Mouse (Mus musculus) intestine, embryonic 15.5 days (tissue): ENCODE measurements around the gene Gpc5. TPM values are rescaled to one million over a fixed set of nuclear protein-coding genes. Genes with fewer than 3 reads are reported as not detected.

Source experiments
- ATAC-seq: fragments of 200-750 bp; cut with Nextera tagmentation; 2 replicates; pipeline ENCODE4 v1.8.0; 2017; ENCODE audit warnings: moderate TSS enrichment, moderate library complexity
- H3K27ac ChIP-seq: fragments of 300-500 bp; sonication (generic); 2 replicates; pipeline ENCODE4 v1.5.1; 2015; ENCODE audit warnings: mild to moderate bottlenecking, inconsistent platforms
- H3K27me3 ChIP-seq: fragments of 300-500 bp; sonication (generic); replicated peaks from 2 replicates; pipeline ENCODE4 v1.6.1; 2015; ENCODE audit warnings: inconsistent platforms
- H3K36me3 ChIP-seq: fragments of 300-500 bp; sonication (generic); 2 replicates; pipeline ENCODE4 v1.6.1; 2015; ENCODE audit warnings: inconsistent platforms
- H3K4me1 ChIP-seq: fragments of 300-500 bp; sonication (generic); replicated peaks from 2 replicates; pipeline ENCODE4 v1.6.1; 2015; ENCODE audit warnings: inconsistent platforms
- H3K4me2 ChIP-seq: fragments of 300-500 bp; sonication (generic); replicated peaks from 2 replicates; pipeline ENCODE4 v1.6.1; 2015; ENCODE audit warnings: mild to moderate bottlenecking, inconsistent platforms
- H3K4me3 ChIP-seq: fragments of 300-500 bp; sonication (generic); replicated peaks from 2 replicates; pipeline ENCODE4 v1.5.1; 2015; ENCODE audit warnings: inconsistent platforms
- H3K9ac ChIP-seq: fragments of 300-500 bp; sonication (generic); 2 replicates; pipeline ENCODE4 v1.6.1; 2015; ENCODE audit warnings: inconsistent platforms
- H3K9me3 ChIP-seq: fragments of 300-500 bp; sonication (generic); 2 replicates; pipeline ENCODE4 v1.6.1; 2016; ENCODE audit warnings: inconsistent platforms
- WGBS: fragments of 180-500 bp; shearing (Covaris S2); methylation state at CpG from one replicate; pipeline ENCODE4 v1.1.7; 2015; 5-methylcytosine and 5-hydroxymethylcytosine counted together
- polyA plus RNA-seq: library from polyadenylated mRNA; unstranded; fragments of >200 nt; fragmentation: Nextera tagmentation; extraction: Ambion mirVana; gene quantifications from 2 replicates; pipeline ENCODE4 v1.2.1, GENCODE M21; 2015

The Gpc5 gene
- polyA plus RNA-seq, 1 experiment from 2014 or later, result 0.15 TPM

DNA sequence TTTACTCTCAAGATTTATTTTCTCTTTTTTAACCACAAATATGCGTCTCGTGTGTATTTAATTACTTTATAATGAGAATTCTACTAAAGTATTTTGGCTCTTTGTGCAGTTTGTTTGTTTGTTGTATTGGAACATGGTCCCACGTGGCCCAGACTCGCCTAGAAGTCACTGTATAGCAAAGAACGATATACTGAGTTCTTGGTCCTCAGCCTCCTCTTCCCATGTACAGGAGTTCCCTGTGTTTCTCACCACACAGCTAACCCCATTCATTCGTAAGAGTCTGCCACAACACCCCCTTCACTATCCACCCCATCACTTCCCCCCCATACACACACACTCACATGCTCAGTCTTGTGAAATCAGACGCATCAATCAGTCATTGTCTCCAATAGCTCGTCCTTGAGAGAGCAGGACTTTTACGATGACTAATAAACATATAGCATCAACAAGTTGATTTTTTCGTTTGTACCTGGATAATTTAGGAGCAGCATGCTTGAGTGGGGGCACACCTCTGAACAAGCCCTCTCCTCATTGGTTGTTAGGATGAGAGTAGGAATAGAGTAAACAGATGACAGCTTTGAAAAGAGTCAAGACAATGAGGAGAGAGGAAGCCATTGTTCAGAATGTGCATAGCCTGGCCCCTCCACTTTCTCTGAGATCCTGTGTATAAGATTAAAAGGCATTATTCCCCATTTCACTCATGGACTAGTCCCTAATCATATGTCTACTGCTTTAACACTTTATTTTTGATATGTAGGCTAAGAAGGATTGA lies 740.0 kb downstream of the Gpc5 start:
- no peaks in the 10 kb centered on the region for H3K4me1 ChIP-seq
- H3K4me2 ChIP-seq, result no peak overlapping the region
- no peak overlapping the region for H3K4me3 ChIP-seq
- no peaks in the 10 kb centered on the region for H3K9me3 ChIP-seq
- no peaks in the 10 kb centered on the region for H3K36me3 ChIP-seq
- ATAC-seq, result no peak; the same call in 1 of the 2 replicates
- no peak overlapping the region for H3K9ac ChIP-seq
- 68% methylated on average over 10 of the region's 10 CpGs for WGBS
- no peak overlapping the region for H3K27ac ChIP-seq
- H3K27me3 ChIP-seq, result no peaks in the 10 kb centered on the region

DNA sequence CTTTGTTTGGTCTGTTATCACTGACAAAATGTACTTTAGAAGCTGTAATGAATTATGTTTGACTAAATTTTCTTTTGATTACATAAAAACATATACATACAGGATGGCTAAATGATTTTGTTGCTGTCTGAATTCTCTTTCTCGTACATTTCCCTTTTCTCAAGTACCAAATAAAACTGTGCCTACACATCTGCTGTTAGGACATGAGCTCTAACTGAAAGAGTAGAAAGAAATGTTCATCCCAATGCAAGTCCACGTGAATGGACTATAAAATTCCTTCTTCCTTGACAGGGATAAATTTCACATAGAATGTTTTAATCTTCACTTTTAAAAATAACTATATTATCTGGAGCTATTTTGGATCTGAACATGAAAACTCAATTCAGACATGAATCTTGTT lies 751.8 kb downstream of the Gpc5 start:
- Histone ChIP-seq H3K36me3 (no peaks in the 10 kb centered on the region), H3K9ac (no peak overlapping the region), H3K9me3 (no peaks in the 10 kb centered on the region), H3K4me1 (no peaks in the 10 kb centered on the region), H3K27me3 (no peaks in the 10 kb centered on the region), H3K27ac (no peak overlapping the region), H3K4me2 (no peak overlapping the region), H3K4me3 (no peak overlapping the region)
- ATAC-seq, result no peak
- WGBS, result 53% methylated on average over 2 of the region's 2 CpGs

DNA sequence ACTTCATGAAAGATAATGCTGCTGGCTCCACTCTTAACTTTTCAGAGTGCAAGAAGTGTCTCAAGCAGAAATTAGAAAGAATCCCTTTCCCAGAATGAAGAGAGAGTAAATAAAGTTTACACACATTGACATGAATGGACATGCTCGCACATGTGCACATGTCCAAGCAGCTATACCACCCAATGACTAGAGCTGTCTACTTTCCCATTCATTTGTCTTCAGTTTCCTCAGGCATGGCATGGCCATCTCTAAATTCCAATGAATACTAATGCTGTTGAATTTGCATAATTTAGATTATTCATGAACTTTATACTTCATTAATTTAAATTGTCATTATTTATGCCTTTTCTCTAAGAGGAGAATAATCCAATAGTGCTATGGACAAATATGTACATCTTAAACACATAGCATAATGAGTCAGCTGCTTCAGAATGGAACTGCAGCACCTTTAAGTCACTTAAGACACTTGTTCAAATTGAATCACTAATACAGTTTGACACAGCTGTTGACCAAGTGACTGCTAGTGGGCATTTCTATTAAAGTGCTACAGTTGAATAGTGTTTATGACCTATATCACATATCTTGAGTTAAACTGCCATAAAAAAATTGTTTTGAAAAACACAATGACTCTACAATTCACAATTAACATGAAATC lies 752.9 kb downstream of the Gpc5 start:
- no peaks in the 10 kb centered on the region for H3K27me3 ChIP-seq
- 87% methylated on average over 1 of the region's 1 CpGs for WGBS
- no peak overlapping the region for H3K4me2 ChIP-seq
- H3K4me1 ChIP-seq, result no peaks in the 10 kb centered on the region
- no peak overlapping the region for H3K27ac ChIP-seq
- H3K4me3 ChIP-seq, result no peak overlapping the region
- H3K9ac ChIP-seq, result no peak overlapping the region
- ATAC-seq, result no peak
- no peaks in the 10 kb centered on the region for H3K36me3 ChIP-seq
- no peaks in the 10 kb centered on the region for H3K9me3 ChIP-seq

DNA sequence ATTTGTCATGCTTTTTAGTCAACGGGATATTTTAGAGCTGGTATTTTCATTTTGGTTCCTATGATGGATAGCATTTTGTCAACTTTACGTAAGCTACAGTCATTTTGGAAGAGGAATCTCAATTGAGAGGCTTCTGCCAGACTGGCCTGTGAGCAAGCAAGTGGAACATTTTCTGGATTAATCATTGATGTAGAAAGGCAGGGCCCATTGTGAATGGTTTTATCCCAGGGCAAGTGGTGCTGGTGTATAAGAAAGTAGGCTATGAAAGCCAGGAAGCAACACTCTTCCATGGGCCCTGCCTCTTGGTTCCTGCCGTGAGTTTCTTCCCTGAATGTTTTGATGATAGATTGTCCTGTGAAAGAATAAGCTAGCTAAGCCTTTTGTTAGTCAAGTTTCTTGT lies 777.1 kb downstream of the Gpc5 start:
- H3K27ac ChIP-seq, result no peak overlapping the region
- 73% methylated on average over 3 of the region's 3 CpGs for WGBS

DNA sequence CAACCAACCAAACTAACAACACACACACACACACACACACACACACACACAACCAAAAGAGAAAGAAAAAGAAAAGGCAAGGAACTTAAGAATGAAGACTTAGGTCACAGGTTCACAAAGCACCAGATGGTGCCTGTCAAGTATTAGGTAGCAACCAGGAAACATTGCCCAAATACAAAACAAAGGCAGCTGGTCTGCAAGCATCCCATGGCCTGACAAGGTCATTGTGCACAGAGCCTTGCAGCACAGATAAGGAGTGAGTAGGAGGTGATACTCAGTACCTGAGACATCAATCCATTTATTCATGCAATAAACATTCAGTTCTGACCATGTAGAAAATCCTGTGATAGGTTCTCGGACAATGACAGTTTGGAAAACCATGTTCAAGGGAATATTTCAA lies 884.0 kb downstream of the Gpc5 start:
- H3K4me3 ChIP-seq, result no peak overlapping the region
- H3K27me3 ChIP-seq, result no peaks in the 10 kb centered on the region
- H3K27ac ChIP-seq, result no peak overlapping the region
- no peaks in the 10 kb centered on the region for H3K9me3 ChIP-seq
- no peaks in the 10 kb centered on the region for H3K36me3 ChIP-seq
- ATAC-seq, result no peak
- no peaks in the 10 kb centered on the region for H3K4me1 ChIP-seq
- no peak overlapping the region for H3K9ac ChIP-seq
- 82% methylated on average over 1 of the region's 1 CpGs for WGBS
- H3K4me2 ChIP-seq, result no peak overlapping the region

More for the DNA sequence above, 777.1 kb downstream of the Gpc5 start:
- Histone ChIP-seq H3K4me1 (no peaks in the 10 kb centered on the region), H3K9ac (no peak overlapping the region), H3K27me3 (no peaks in the 10 kb centered on the region), H3K4me2 (no peak overlapping the region), H3K9me3 (no peaks in the 10 kb centered on the region), H3K36me3 (no peaks in the 10 kb centered on the region), H3K4me3 (no peak overlapping the region)
- no peak for ATAC-seq

DNA sequence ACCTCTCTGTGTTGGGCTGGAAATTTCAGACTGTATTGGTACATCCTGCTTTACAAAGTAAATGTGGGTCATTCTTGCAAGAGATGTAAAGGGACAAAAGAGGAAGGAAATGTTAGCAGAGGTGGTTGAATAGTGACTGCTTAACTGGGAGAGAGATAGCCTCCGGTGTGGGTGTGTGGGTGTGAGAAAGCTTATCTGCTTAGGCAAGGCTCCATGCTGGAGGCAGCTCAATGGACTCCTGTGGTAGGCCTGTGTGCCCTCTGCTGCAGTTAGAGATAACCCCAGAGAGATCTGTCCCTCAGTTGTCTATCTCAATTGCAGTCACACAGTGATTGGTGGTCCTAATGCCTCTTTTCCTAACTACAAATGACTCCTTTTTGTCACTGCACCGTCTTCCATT lies 887.2 kb downstream of the Gpc5 start:
- H3K9me3 ChIP-seq, result no peaks in the 10 kb centered on the region
- H3K4me1 ChIP-seq, result no peaks in the 10 kb centered on the region
- ATAC-seq, result no peak
- no peaks in the 10 kb centered on the region for H3K27me3 ChIP-seq
- WGBS, result 64% methylated on average over 2 of the region's 2 CpGs
- H3K27ac ChIP-seq, result no peak overlapping the region
- H3K9ac ChIP-seq, result no peak overlapping the region
- H3K4me3 ChIP-seq, result no peak overlapping the region
- H3K36me3 ChIP-seq, result no peaks in the 10 kb centered on the region
- no peak overlapping the region for H3K4me2 ChIP-seq

DNA sequence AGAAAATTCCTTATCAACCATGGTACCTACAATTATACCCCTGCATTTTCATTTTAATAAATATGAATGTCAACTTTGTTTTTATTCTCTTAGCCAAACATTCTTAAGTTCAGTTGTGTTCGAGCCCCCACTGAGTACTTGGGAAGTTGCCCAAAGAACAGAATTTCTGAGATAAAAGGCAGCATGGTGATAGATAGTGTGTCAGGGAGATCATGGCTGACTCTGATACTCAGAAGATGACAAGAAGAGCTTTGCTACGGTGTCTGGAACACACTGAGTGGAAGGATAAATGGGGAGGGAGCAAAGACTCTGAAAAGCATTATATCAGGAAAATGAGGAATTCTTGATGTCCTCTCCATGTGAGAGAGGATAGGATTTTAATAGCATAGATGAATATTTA lies 898.7 kb downstream of the Gpc5 start:
- H3K27ac ChIP-seq, result no peak overlapping the region
- H3K4me2 ChIP-seq, result no peak overlapping the region
- H3K27me3 ChIP-seq, result no peaks in the 10 kb centered on the region
- no peaks in the 10 kb centered on the region for H3K9me3 ChIP-seq
- no peaks in the 10 kb centered on the region for H3K36me3 ChIP-seq
- no peak overlapping the region for H3K4me3 ChIP-seq
- H3K4me1 ChIP-seq, result no peaks in the 10 kb centered on the region
- no peak for ATAC-seq
- no peak overlapping the region for H3K9ac ChIP-seq
- 54% methylated on average over 2 of the region's 2 CpGs for WGBS

DNA sequence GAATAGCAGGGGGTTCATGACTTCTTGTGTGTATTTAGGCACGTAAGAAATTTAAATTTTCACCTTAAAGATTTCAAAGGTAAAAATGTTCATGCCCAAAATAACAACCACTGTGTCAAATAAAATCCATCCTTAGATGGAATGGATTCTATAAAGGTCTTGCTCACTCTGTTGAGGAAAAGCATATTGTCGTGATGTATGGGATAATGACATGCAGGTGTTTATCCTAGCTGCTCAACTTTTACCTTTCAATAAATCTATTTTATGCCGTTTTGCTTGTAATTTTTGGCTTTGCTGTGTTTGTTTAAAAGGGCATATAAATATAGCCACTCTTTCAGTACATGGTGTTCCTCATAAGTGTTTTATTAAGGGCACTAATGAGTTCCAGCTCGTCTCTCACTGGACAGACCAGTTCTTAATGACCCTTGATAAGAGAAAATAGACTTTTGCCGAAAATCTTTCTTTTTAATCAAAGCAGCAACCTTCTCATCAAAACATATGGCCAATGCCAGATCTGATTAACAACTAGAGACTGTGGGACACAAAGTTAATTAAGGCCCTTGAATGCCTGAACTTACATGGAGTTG lies 901.6 kb downstream of the Gpc5 start:
- ATAC-seq, result no peak
- Histone ChIP-seq H3K36me3 (no peaks in the 10 kb centered on the region), H3K9me3 (no peaks in the 10 kb centered on the region), H3K27me3 (no peaks in the 10 kb centered on the region), H3K9ac (no peak overlapping the region), H3K4me1 (no peaks in the 10 kb centered on the region), H3K4me3 (no peak overlapping the region), H3K27ac (no peak overlapping the region), H3K4me2 (no peak overlapping the region)
- 46% methylated on average over 5 of the region's 5 CpGs for WGBS

DNA sequence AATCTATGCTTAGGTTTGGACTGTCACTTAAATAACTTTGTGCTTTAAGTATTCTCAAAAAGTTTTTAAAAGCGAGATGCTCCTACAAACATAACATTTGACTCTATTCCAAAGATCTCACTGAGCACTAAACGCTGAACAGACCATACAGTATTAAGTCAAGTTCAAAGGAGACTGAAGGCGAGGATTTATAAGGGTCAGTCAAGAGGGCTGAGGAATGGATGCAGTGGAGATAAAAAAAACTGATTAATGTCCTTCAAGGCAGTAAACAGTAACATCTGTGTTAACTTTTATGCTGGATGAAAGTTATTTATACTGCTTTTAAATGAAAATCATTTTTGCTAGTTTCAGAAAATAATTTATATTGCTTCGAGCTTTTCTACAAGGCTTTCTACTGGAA lies 906.9 kb downstream of the Gpc5 start:
- Histone ChIP-seq H3K27me3 (no peaks in the 10 kb centered on the region), H3K4me1 (no peaks in the 10 kb centered on the region), H3K4me2 (no peak overlapping the region), H3K4me3 (no peak overlapping the region), H3K9me3 (no peaks in the 10 kb centered on the region), H3K9ac (no peak overlapping the region), H3K36me3 (no peaks in the 10 kb centered on the region), H3K27ac (no peak overlapping the region)
- ATAC-seq, result no peak
- whole genome bisulfite sequencing, result 40% methylated on average over 4 of the region's 4 CpGs

DNA sequence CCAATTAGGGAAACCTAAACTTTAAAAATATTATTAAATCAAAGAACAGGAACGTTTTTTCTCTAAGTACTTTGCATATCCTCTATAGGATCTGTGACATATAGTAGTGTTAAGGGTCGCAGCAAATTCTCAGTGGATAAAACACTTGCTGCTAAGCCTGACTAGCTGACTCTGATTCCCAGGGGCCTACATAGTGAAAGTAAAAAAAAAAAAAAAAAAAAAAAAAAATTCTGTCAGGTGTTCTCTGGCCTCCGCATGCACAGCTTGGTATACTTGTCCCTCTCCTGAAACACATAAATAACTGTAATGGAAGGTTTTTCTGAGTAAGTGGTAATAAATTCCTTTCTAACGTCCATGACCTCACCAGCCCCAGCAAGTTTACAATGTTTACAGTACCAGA lies 995.0 kb downstream of the Gpc5 start:
- no peak overlapping the region for H3K9ac ChIP-seq
- H3K27me3 ChIP-seq, result no peaks in the 10 kb centered on the region
- no peaks in the 10 kb centered on the region for H3K4me1 ChIP-seq
- 60% methylated on average over 4 of the region's 4 CpGs for WGBS
- no peak overlapping the region for H3K27ac ChIP-seq
- no peaks in the 10 kb centered on the region for H3K9me3 ChIP-seq
- no peak overlapping the region for H3K4me2 ChIP-seq
- H3K4me3 ChIP-seq, result no peak overlapping the region
- H3K36me3 ChIP-seq, result no peaks in the 10 kb centered on the region
- ATAC-seq, result no peak

DNA sequence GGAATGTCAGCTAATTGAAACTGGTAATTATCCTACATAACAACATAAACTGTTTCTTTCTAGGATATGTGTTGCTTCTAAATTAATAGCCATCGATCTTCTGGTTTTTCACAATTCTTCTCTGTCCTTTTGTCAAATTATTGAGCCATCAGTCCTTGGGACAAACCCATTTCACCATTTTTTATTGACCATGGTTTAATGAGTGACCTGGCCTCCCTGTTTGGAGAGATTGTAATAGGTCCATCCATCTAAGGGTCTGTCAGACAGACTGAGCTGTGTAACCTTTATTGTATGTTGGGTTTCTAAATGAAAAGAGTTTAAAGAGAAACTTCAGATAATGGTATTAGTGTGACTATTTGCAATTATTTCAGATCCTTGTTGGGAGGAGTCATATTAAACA lies 1035.9 kb downstream of the Gpc5 start:
- Histone ChIP-seq H3K27me3 (no peaks in the 10 kb centered on the region), H3K27ac (no peak overlapping the region), H3K36me3 (no peaks in the 10 kb centered on the region), H3K4me2 (no peak overlapping the region), H3K9ac (no peak overlapping the region), H3K4me3 (no peak overlapping the region), H3K9me3 (no peaks in the 10 kb centered on the region), H3K4me1 (no peaks in the 10 kb centered on the region)
- no peak for ATAC-seq
- WGBS, result 71% methylated on average over 1 of the region's 1 CpGs

DNA sequence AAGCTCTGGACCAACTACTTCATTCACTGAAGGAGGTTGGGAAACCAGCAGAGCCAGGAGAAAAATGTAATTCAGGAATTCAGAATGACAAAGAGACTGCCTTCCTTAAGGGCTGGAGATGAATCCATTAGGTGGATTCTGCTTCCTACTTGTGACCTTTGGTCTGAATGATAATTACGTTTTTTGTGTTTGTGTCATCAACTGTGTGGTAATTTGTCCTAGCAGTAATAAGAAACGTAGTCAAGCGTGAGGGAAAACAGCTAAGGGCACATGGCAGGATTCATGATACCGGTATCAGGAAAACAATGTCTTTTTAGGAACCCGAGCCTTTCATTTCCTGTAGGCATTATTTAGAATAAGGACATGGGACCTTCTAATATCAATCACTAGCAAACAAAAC lies 1045.3 kb downstream of the Gpc5 start:
- Histone ChIP-seq H3K27ac (no peak overlapping the region), H3K4me1 (no peaks in the 10 kb centered on the region), H3K36me3 (no peaks in the 10 kb centered on the region), H3K4me3 (no peak overlapping the region), H3K27me3 (no peaks in the 10 kb centered on the region), H3K9ac (no peak overlapping the region), H3K4me2 (no peak overlapping the region), H3K9me3 (no peaks in the 10 kb centered on the region)
- 77% methylated on average over 5 of the region's 5 CpGs for WGBS
- ATAC-seq, result no peak

DNA sequence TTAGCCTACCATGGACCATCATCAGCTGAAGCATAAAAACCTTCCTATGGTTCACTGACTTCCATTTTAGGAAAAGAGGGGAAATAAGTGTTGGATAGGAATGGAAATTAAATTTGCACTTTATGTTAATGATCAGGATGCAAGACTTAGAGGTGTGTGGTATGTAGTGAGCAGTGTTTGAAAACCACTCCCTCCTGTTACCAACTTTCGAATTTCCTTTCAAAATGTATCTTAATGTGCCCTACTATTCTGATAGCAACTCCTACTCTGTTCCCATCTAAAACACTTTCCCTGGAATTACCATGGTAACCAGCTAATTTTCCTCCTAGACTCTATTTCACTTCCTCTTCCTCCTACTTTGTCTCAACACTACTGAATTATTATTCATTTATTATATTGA lies 1045.8 kb downstream of the Gpc5 start:
- Histone ChIP-seq H3K9ac (no peak overlapping the region), H3K4me2 (no peak overlapping the region), H3K9me3 (no peaks in the 10 kb centered on the region), H3K36me3 (no peaks in the 10 kb centered on the region), H3K27ac (no peak overlapping the region), H3K4me1 (no peaks in the 10 kb centered on the region), H3K27me3 (no peaks in the 10 kb centered on the region), H3K4me3 (no peak overlapping the region)
- WGBS, result 74% methylated on average over 1 of the region's 1 CpGs
- ATAC-seq, result no peak
